In genomic region chr9:72023274-72023673, GRCm38 (mm10) we compare ENCODE assay signal across 21 mouse cellular contexts.
DNase-seq lines count a peak whose midpoint lies in the region; ATAC-seq and TF ChIP-seq lines count a peak whose summit lies in the region.
"Had no signal": no experiment of that assay in that cellular context is flagged by ENCODE, and none has a peak within 500 bp of the region (broad histone marks: within the 10 kb centered on the region; RNA-seq: fewer than 3 reads in every experiment).

No protein-coding gene starts in this region.

- peak overlapping the region; percentile 58 for H3K27ac ChIP-seq in hindbrain, embryonic 13.5 days
- no peak overlapping the region for H3K27ac ChIP-seq in hindbrain, embryonic 12.5 days
- H3K27ac ChIP-seq in kidney, postnatal 0 days = no peak overlapping the region
- peak overlapping the region; percentile 8; the same call in 1 of the 2 replicates for H3K27ac ChIP-seq in neural tube, embryonic 14.5 days (ENCODE audit: low read depth, low read length)
- H3K27ac ChIP-seq: embryonic facial prominence, embryonic 15.5 days; forebrain, embryonic 10.5 days; forebrain, embryonic 15.5 days had no signal

- DNase-seq in kidney, postnatal 0 days (ENCODE audit: low spot score) = peak; percentile 29
- no peak for DNase-seq in kidney, postnatal 4 days
- peak; percentile 12 for DNase-seq in brain, embryonic 14.5 days (ENCODE audit: low read depth)
- no peak for DNase-seq in urinary bladder, postnatal 14 days (ENCODE audit: low spot score)
- DNase-seq: adrenal gland, adult 2 months; adrenal gland, postnatal 36 days; cerebellum, adult 11 months; cerebellum, adult 8-10 months; cerebellum, postnatal 14 days; embryo, embryonic 11 days; gastrocnemius, postnatal 36 days; heart, adult 18-20 months; kidney, adult 11 months had no signal

- H3K4me2 ChIP-seq in hindbrain, embryonic 13.5 days = no peak overlapping the region
- no peak overlapping the region for H3K4me2 ChIP-seq in hindbrain, embryonic 12.5 days (replicated peaks)
- H3K4me2 ChIP-seq in kidney, postnatal 0 days (ENCODE audit: low read length) = no peak overlapping the region
- no peak overlapping the region for H3K4me2 ChIP-seq in neural tube, embryonic 14.5 days (ENCODE audit: low read depth, low read length)
- H3K4me2 ChIP-seq: embryonic facial prominence, embryonic 15.5 days; forebrain, embryonic 15.5 days; heart, embryonic 12.5 days had no signal

- no peak for ATAC-seq in hindbrain, embryonic 13.5 days (ENCODE audit: low FRiP score)
- no peak for ATAC-seq in hindbrain, embryonic 12.5 days (ENCODE audit: low FRiP score)
- no peak for ATAC-seq in kidney, postnatal 0 days (replicated peaks; ENCODE audit: low FRiP score, low read depth)
- ATAC-seq in neural tube, embryonic 14.5 days (ENCODE audit: low read depth) = peak; percentile 51
- ATAC-seq: forebrain, embryonic 15.5 days had no signal

- H3K36me3 ChIP-seq in hindbrain, embryonic 13.5 days = no peaks in the 10 kb centered on the region
- H3K36me3 ChIP-seq in hindbrain, embryonic 12.5 days = no peaks in the 10 kb centered on the region
- no peaks in the 10 kb centered on the region for H3K36me3 ChIP-seq in kidney, postnatal 0 days (ENCODE audit: insufficient read depth, low read length)
- no peaks in the 10 kb centered on the region for H3K36me3 ChIP-seq in neural tube, embryonic 14.5 days (ENCODE audit: control insufficient read depth, insufficient read depth, low read length)
- H3K36me3 ChIP-seq: embryonic facial prominence, embryonic 15.5 days; forebrain, embryonic 10.5 days; forebrain, embryonic 15.5 days; heart, embryonic 12.5 days had no signal

- no peaks in the 10 kb centered on the region for H3K27me3 ChIP-seq in hindbrain, embryonic 13.5 days
- H3K27me3 ChIP-seq in hindbrain, embryonic 12.5 days = no peaks in the 10 kb centered on the region
- no peaks in the 10 kb centered on the region for H3K27me3 ChIP-seq in kidney, postnatal 0 days (ENCODE audit: insufficient read depth, low read length)
- no peaks in the 10 kb centered on the region for H3K27me3 ChIP-seq in neural tube, embryonic 14.5 days (ENCODE audit: control insufficient read depth, insufficient read depth, low read length)
- H3K27me3 ChIP-seq: embryonic facial prominence, embryonic 15.5 days; forebrain, embryonic 15.5 days; heart, embryonic 12.5 days had no signal

- H3K9me3 ChIP-seq in hindbrain, embryonic 13.5 days = no peaks in the 10 kb centered on the region
- H3K9me3 ChIP-seq in hindbrain, embryonic 12.5 days (replicated peaks) = no peaks in the 10 kb centered on the region
- H3K9me3 ChIP-seq in kidney, postnatal 0 days (replicated peaks; ENCODE audit: low read length) = no peaks in the 10 kb centered on the region
- H3K9me3 ChIP-seq in neural tube, embryonic 14.5 days (ENCODE audit: control insufficient read depth, low read length) = no peaks in the 10 kb centered on the region
- H3K9me3 ChIP-seq: embryonic facial prominence, embryonic 15.5 days; forebrain, embryonic 10.5 days; forebrain, embryonic 15.5 days; heart, embryonic 12.5 days had no signal

- 77% methylated on average over 5 of the region's 5 CpGs for WGBS in hindbrain, embryonic 13.5 days
- 91% methylated on average over 5 of the region's 5 CpGs for WGBS in hindbrain, embryonic 12.5 days
- 42% methylated on average over 5 of the region's 5 CpGs for WGBS in kidney, postnatal 0 days
- WGBS in neural tube, embryonic 14.5 days = 48% methylated on average over 5 of the region's 5 CpGs

- no peak for TF ChIP-seq POLR2A in brain, embryonic 14.5 days (IDR thresholded peaks at IDR 0.05; ENCODE audit: borderline replicate concordance, extremely low read depth, insufficient read depth, insufficient read length, poor library complexity, severe bottlenecking)

- TF ChIP-seq CTCF in kidney, postnatal 0 days (IDR thresholded peaks at IDR 0.05; ENCODE audit: low read depth) = no peak
- no peak for TF ChIP-seq CTCF in brain, embryonic 14.5 days (IDR thresholded peaks at IDR 0.05; ENCODE audit: borderline replicate concordance, extremely low read depth, insufficient read depth, insufficient read length)

- no peak overlapping the region for H3K4me3 ChIP-seq in hindbrain, embryonic 13.5 days
- no peak overlapping the region for H3K4me3 ChIP-seq in hindbrain, embryonic 12.5 days
- no peak overlapping the region for H3K4me3 ChIP-seq in kidney, postnatal 0 days (replicated peaks; ENCODE audit: low read depth, low read length)
- H3K4me3 ChIP-seq in neural tube, embryonic 14.5 days (ENCODE audit: low read depth, low read length) = no peak overlapping the region
- H3K4me3 ChIP-seq: embryonic facial prominence, embryonic 15.5 days; erythroblast, embryonic 14.5 days; forebrain, embryonic 10.5 days; forebrain, embryonic 15.5 days; heart, embryonic 12.5 days had no signal

- H3K4me1 ChIP-seq in hindbrain, embryonic 13.5 days (replicated peaks) = peaks cover 18% of the 10 kb centered on the region; the same call in 1 of the 2 replicates
- H3K4me1 ChIP-seq in hindbrain, embryonic 12.5 days = no peaks in the 10 kb centered on the region
- H3K4me1 ChIP-seq in kidney, postnatal 0 days (replicated peaks; ENCODE audit: insufficient read depth, low read length) = peaks cover 6% of the 10 kb centered on the region; the same call in 1 of the 2 replicates
- peaks cover 7% of the 10 kb centered on the region; the same call in 1 of the 2 replicates for H3K4me1 ChIP-seq in neural tube, embryonic 14.5 days (ENCODE audit: control insufficient read depth, insufficient read depth, low read length)

- no peak overlapping the region for H3K9ac ChIP-seq in hindbrain, embryonic 13.5 days
- no peak overlapping the region for H3K9ac ChIP-seq in hindbrain, embryonic 12.5 days
- H3K9ac ChIP-seq in kidney, postnatal 0 days (ENCODE audit: low read depth, low read length) = no peak overlapping the region
- no peak overlapping the region for H3K9ac ChIP-seq in neural tube, embryonic 14.5 days (replicated peaks; ENCODE audit: low read depth, low read length)
- H3K9ac ChIP-seq: embryonic facial prominence, embryonic 15.5 days; forebrain, embryonic 15.5 days; heart, embryonic 12.5 days had no signal

Comparison
In these comparisons a context has a peak if more than half of its experiments do, and no peak if none do; other contexts are left out.
1. H3K27ac ChIP-seq: peak in hindbrain, embryonic 13.5 days (single experiment) and neural tube, embryonic 14.5 days (single experiment); none in hindbrain, embryonic 12.5 days (single experiment) and kidney, postnatal 0 days (single experiment).
2. DNase-seq: peak in kidney, postnatal 0 days (single experiment) and brain, embryonic 14.5 days (single experiment); none in kidney, postnatal 4 days (0 of 2) and urinary bladder, postnatal 14 days (single experiment).